Mouse (Mus musculus): ENCODE data around the gene Ufc1.
A peak's percentile ranks its signal among the peaks of the same experiment; 100 is the strongest.
"Not testable (repeated sequence)": the region's sequence is repeated elsewhere in the genome, so short reads cannot be mapped to it uniquely, and the experiment has no call there.

Ufc1 gene

GRCm38 (mm10) chr1:171248386-171249226 lies 46.2 kb downstream of the Ufc1 start:
- no peak for DNase-seq (ENCODE audit: low read depth, low spot score)

GRCm38 (mm10) chr1:171247916-171248315 lies 46.9 kb downstream of the Ufc1 start:
- DNase-seq (ENCODE audit: low read depth, low spot score) = no peak

- no peak for DNase-seq (ENCODE audit: low read depth, low spot score)
These were observed 47.4 kb downstream of the Ufc1 start for GRCm38 (mm10) chr1:171247453-171247841.

- DNase-seq (ENCODE audit: low read depth, low spot score) = peak; percentile 98
These were observed 47.9 kb downstream of the Ufc1 start for GRCm38 (mm10) chr1:171246709-171247452.

GRCm38 (mm10) chr1:171245353-171245752 lies 49.5 kb downstream of the Ufc1 start:
- no peak for DNase-seq (ENCODE audit: low read depth, low spot score)

GRCm38 (mm10) chr1:171241952-171242351 lies 52.9 kb downstream of the Ufc1 start:
- DNase-seq (ENCODE audit: low read depth, low spot score) = not testable (repeated sequence)

- DNase-seq (ENCODE audit: low read depth, low spot score) = no peak
These were observed 53.9 kb downstream of the Ufc1 start for GRCm38 (mm10) chr1:171240911-171241310.

GRCm38 (mm10) chr1:171239992-171240744 lies 54.7 kb downstream of the Ufc1 start:
- no peak for DNase-seq (ENCODE audit: low read depth, low spot score)
